Mouse (Mus musculus) embryonic fibroblast, embryonic 13.5 days (primary cell): ENCODE data around the gene Cish. TPM values are rescaled to one million over a fixed set of nuclear protein-coding genes. Genes with fewer than 3 reads are reported as not detected.

Experiments
- H3K27ac ChIP-seq: 2 replicates; pipeline ENCODE4 v1.5.1; 2012; ENCODE audit warnings: low read length, control low read depth, inconsistent platforms; ENCODE audit not compliant: insufficient read depth
- H3K4me1 ChIP-seq: 2 replicates; pipeline ENCODE4 v1.6.1; 2011; ENCODE audit warnings: low read length; ENCODE audit not compliant: control insufficient read depth, insufficient read depth
- H3K4me3 ChIP-seq: 2 replicates; pipeline ENCODE4 v1.5.1; 2011; ENCODE audit warnings: mild to moderate bottlenecking, control low read depth, low read length; ENCODE audit not compliant: insufficient read depth
- CTCF ChIP-seq: IDR thresholded peaks from 2 replicates; pipeline ENCODE4 v1.5.1; 2011; ENCODE audit warnings: mild to moderate bottlenecking, control low read depth, low read length, moderate library complexity, borderline replicate concordance; ENCODE audit not compliant: insufficient read depth
- POLR2A ChIP-seq: IDR thresholded peaks from 2 replicates; pipeline ENCODE4 v1.6.1; 2011; ENCODE audit warnings: low read depth, mild to moderate bottlenecking, control low read depth, low read length, moderate library complexity
- polyA plus RNA-seq: library from polyadenylated mRNA; stranded (reverse); fragments of >200 nt; gene quantifications from 2 replicates; pipeline ENCODE4 v1.2.4, GENCODE M21; 2011; ENCODE audit warnings: low read depth; ENCODE audit not compliant: missing spikeins, insufficient read length

Cish gene
- polyA plus RNA-seq, 1 experiment: 6.4 TPM

DNA sequence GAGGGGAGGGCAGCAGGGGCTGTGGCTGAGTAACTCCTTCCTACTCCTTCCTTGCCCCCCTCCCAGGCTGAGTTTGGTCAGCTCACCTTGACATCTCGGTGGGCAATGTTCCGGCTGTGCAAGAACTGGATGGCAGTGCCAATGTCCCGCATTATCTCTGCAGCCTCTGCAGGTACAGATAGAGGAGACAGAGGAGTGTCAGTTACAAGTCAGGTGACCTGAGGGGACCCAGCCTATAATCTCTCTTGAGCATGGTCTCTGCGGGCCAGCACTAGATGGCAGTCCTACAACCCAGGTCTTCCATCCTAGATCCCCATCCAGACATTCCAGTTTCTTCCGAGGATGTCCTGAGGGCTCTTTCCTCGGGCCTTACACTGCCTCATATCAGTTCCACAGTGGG is 34.0 kb upstream of the Cish start:
- no peak overlapping the region for H3K4me3 ChIP-seq
- 0 out of 2 replicates have a peak, but pooled peaks cover 5% of the 10 kb centered on the region for H3K4me1 ChIP-seq
- no peak for TF ChIP-seq POLR2A
- no peak for TF ChIP-seq CTCF
- no peak overlapping the region for H3K27ac ChIP-seq

DNA sequence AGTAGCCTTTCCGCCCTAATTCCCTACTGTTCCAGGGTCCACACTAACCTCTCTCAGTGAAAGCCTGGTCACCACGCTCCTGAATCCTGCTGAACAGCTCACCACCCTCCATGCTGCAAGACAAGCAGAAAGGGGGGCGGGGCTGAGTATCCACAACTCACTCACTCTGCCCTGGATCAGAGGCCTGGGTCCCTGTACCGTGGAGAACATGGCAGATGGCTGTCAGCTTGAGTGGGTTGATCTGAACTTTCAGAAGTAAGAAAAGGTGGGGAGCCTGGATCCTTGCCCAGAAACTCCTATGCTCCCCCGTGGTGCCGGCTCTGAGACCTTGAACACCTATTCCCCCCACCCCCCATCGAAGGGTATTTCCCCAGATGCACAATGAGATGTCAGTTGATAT is 33.5 kb upstream of the Cish start:
- no peak for TF ChIP-seq POLR2A
- TF ChIP-seq CTCF: no peak
- 0 out of 2 replicates have a peak, but pooled peaks cover 5% of the 10 kb centered on the region for H3K4me1 ChIP-seq
- H3K27ac ChIP-seq: no peak overlapping the region
- no peak overlapping the region for H3K4me3 ChIP-seq

DNA sequence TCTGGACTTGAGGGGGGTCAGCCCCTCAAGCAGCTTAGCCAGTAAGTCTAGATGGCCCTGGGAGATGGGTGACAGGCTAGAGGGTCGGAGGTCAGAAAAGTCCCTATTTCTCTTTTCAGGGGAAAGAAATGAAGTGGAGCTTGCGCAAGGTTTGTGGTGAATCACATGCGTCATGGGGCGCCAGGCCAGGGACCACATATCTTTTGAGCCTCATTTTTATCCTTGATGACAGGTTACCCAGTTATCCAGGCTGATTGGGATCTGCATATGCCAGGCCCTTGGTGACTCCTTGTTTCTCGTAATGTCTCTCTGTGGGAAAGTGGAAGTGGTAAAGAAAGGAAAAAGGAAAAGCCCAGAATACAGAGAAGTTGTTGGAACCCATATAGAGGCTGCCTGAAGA is 31.9 kb upstream of the Cish start:
- Histone ChIP-seq H3K4me3 (no peak overlapping the region), H3K4me1 (0 out of 2 replicates have a peak, but pooled peaks cover 5% of the 10 kb centered on the region), H3K27ac (no peak overlapping the region)
- TF ChIP-seq POLR2A (no peak), CTCF (no peak)

DNA sequence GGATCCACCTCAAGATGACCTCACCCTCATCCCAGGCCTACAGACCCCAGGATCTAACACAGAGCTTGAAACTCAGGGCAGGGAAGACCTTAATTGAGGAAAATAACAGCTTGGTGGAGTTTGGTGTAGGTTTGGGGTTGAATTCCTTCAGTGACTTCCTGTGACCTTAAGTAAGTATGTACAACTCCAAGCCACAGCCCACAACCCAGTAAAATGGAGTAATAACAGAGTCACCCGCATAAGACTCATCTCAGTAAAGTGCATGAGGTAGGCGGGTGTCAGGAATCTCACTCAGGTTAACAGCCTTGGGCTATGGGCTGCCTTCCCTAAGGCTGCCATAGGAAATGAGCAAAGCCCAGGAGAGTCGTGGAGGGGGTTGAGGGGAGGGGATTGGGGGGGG is 31.1 kb upstream of the Cish start:
- Histone ChIP-seq H3K4me3 (no peak overlapping the region), H3K27ac (no peak overlapping the region), H3K4me1 (0 out of 2 replicates have a peak, but pooled peaks cover 5% of the 10 kb centered on the region)
- TF ChIP-seq CTCF: no peak
- TF ChIP-seq POLR2A: no peak

DNA sequence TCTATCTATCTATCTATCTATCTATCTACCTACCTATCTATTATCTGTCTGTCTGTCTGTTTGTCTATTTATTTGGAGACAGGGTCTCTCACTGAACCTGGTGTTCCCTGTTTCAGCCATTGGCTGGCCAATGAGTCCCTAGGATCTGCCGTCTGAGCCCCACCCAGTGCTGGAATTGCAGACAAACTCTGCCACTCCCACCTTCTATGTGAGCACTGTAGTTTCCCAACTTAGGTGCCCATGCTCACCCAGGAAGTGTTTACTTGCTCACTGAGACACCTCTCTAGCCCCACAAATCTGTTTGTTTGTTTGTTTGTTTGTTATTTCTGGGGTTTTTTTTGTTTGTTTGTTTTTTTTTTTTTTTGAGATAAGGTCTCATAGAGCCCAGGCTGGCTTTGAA is 28.8 kb upstream of the Cish start:
- Histone ChIP-seq H3K27ac (no peak overlapping the region), H3K4me3 (no peak overlapping the region), H3K4me1 (0 out of 2 replicates have a peak, but pooled peaks cover 5% of the 10 kb centered on the region)
- TF ChIP-seq POLR2A (no peak), CTCF (no peak)

DNA sequence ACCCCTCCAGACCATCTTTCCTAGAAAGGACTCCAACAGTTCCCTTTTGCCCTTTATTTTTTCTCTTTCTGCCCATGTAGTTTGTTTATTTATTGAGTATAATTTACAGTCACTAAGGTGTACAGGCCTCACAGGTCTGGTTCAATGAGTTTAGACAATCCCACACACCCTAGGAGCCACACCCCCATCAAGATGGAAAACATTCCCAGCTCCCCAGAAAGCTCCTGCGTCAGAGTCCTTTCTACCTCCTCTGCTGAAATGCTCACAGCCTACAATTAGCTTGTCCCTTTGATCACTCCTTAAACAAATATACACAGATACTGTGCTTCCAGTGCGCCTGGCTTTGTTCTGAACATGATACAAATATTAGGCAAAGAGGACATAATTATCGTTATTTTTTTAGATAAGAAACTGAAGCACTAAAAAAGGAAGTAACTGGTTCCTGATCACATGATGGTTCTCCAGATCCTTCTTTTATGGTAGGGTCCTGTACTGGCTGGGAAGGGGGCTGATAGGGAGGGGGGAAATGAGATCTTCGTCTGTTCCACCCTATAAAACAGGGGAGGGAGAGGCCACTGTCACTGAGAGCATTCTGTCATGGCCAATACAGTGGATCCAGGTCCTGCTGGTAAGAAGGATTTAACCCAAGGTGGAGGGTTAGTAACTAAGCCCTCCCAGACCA is 28.0 kb upstream of the Cish start:
- H3K4me3 ChIP-seq: no peak overlapping the region
- H3K27ac ChIP-seq: no peak overlapping the region
- H3K4me1 ChIP-seq: 0 out of 2 replicates have a peak, but pooled peaks cover 5% of the 10 kb centered on the region
- TF ChIP-seq CTCF (no peak), POLR2A (no peak)

DNA sequence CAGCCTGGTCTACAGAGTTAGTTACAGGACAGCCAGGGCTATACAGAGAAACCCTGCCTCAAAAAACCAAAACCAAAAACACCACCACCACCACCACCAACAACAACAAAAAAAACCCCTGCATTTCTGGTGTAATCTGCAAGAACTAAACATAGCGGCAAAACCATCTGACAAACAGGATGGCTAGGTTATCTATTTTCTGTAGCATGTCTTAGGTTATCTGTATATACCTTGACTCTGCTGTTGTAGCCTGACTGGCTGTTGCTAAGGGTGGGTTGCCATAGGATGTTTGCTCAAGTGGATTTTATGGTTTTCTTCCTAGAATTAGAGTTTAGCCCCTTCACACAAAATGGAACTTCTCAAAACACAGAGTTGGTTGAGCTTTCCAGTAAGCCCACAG is 26.1 kb upstream of the Cish start:
- H3K4me3 ChIP-seq: no peak overlapping the region
- no peak overlapping the region for H3K27ac ChIP-seq
- H3K4me1 ChIP-seq: no peaks in the 10 kb centered on the region
- TF ChIP-seq POLR2A: no peak
- TF ChIP-seq CTCF: no peak

DNA sequence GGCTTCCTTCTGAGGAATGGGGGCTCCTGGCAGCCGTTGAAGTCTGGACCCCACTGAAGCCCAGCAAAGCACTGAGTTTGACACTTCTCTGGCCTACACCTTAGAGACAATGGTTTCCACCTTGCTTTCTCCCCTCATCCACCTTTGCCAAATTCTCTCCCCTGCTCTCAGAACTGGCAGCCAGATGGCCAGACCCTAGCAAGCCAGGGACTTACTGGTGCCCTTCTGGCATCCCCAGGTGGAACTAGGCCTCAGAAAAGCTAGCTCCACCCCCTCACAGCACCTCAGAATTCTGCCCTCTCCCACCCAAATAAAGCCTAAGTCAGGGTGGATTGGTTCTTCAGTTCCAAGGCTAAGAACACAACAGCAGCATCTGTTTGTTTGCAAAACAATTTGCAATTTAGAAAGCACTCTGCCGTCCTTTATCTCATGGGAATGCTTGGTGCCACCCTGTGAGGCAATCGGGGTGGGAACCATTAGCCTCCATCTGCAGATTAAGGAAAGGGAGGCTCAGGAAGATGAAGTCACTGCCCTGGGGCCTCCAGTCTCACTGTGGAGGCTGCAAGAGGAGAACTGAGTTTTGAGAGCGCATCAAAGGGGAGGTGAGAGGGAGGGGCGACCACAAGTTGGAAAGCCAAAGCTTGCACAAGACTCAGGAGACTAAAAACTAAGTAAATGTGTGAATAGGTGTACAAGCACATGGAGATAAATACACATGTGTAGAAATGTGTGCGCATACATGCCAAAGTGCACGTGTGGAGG is 24.5 kb upstream of the Cish start:
- Histone ChIP-seq H3K27ac (no peak overlapping the region), H3K4me1 (no peaks in the 10 kb centered on the region)
- no peak for TF ChIP-seq CTCF
- TF ChIP-seq POLR2A: no peak

DNA sequence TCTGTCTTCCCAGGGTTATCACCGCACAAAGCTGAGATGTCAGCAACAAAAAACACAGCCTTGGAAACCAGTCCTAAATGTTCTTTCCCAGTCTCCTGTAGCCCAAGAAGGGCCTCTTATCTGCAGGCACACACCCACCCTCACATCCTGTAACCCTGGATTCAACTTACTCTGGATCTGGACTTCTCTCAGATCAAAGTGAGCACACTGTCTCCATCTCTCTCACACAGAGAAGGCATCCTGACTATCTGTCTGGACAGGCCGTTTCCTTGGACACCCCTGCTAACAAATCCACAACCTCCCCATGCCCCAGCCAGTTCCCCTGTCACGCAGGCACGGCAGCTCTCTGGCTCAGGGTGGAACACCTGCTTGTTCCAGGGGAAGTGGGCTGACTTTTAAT is 23.5 kb upstream of the Cish start:
- no peaks in the 10 kb centered on the region for H3K4me1 ChIP-seq
- TF ChIP-seq CTCF: no peak
- TF ChIP-seq POLR2A: no peak

More for the DNA sequence above, 24.5 kb upstream of the Cish start:
- H3K4me3 ChIP-seq: no peak overlapping the region

DNA sequence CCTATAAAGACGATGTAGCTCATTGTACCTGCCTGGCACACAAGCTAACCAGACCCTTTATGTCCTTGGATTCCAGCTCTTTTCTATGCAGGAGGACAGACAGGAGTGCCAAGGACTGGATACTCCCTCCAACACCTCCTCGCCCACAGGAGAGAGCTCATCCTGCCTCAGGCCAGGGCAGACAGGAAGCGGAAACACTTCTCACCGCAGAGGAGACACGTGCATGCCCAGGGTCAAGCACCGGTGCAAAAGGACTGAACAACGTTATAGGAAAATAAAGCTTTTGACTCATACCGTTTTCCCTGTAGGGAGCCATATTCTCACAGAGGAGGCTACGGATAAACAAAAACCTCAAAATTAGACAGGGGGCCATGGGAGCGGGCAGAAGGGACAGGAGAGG is 22.6 kb upstream of the Cish start:
- no peak overlapping the region for H3K4me3 ChIP-seq
- TF ChIP-seq CTCF (no peak), POLR2A (no peak)
- H3K4me1 ChIP-seq: no peaks in the 10 kb centered on the region; the same call in 1 of the 2 replicates
- H3K27ac ChIP-seq: no peak overlapping the region

More for the DNA sequence above, 23.5 kb upstream of the Cish start:
- Histone ChIP-seq H3K4me3 (no peak overlapping the region), H3K27ac (no peak overlapping the region)
